Mouse (Mus musculus): ENCODE data around the gene Trf. TPM values are rescaled to one million over a fixed set of nuclear protein-coding genes. Genes with fewer than 3 reads are reported as not detected.

Trf gene
- total RNA-seq (2023), result 100 to 1,000 TPM in 1 of 2 experiments, 10 to 100 TPM in 1; 80.1 to 102 TPM

GRCm38 (mm10) chr9:103230151-103230951 lies at the start of gene Trf, which contains the start of gene Gm20425:
TSS of gene Trf (minus strand) at chr9:103230444.
TSS of gene Gm20425 (minus strand) at chr9:103230307.

DNA sequence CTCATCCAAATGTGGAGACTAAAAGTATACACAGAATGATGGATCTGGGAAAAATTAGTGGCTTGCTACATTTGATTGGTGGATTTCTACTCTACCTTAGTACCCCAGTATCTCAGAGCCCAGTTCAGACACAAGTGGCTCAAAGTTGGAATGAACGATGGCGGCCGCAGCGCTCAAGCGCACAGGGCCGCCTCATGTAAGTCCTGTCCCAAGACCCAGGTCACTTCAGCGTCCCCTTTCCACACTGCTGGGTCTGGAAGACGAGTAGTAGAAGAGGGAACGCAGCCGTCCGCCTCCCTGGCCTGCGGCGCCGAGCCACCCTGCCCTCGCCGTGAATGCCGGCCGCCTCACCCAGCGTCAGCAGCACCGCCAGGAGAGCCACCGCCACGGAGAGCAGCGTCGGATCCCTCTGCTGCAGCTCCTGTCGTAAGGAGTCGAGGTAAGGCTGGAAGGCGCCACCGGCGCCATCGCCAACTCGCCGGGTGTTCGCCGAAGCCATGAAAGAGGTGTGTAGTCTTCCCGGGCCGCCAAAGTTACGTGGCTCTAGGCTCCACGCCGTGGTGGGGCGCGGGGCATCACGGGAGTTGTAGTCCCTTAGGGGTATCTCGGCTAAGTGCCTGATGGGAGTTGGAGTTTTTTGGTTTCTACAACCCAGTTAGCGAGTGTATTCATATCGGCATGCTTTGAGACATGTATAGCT lies 28.5 kb downstream of the Trf start, which contains the start of gene Srprb:
Gene Srprb, minus strand, starts transcription at position 577 of the 700 bp plus-strand sequence.

Other genes with a start within 250 kb of the Trf start
- gene Slco2a1, start 241.7 kb downstream of the Trf start, total RNA-seq (2023), result under 1 TPM; 0.04 to 0.07 TPM
- under 1 TPM; 0.07 to 0.22 TPM for gene Rab6b, start 118.7 kb downstream of the Trf start, total RNA-seq (2023)
- 1 to 10 TPM; 8.5 to 9.3 TPM for gene Srprb, start 28.3 kb downstream of the Trf start, total RNA-seq (2023)
- gene Gm20425, start 137 bp downstream of the Trf start, total RNA-seq (2023), result 1 to 10 TPM; 1.2 to 1.3 TPM
- gene 1300017J02Rik, start 74.6 kb upstream of the Trf start, total RNA-seq (2023), result 1 to 10 TPM in 1 of 2 experiments, under 1 TPM in 1; 0.60 to 2.4 TPM
- 10 to 100 TPM; 66.1 to 77.3 TPM for gene Topbp1, start 74.8 kb upstream of the Trf start, total RNA-seq (2023)
- 10 to 100 TPM; 75.7 to 83.0 TPM for gene Cdv3, start 135.4 kb upstream of the Trf start, total RNA-seq (2023)
- gene Bfsp2, start 250.0 kb upstream of the Trf start, total RNA-seq (2023), result 1 to 10 TPM in 1 of 2 experiments, under 1 TPM in 1; 0.49 to 1.9 TPM

All from neutrophil, adult 59 days (primary cell).